Mouse (Mus musculus): Measurements from ENCODE around the gene Riiad1. TPM values are rescaled to one million over a fixed set of nuclear protein-coding genes. Genes with fewer than 3 reads are reported as not detected.

Gene Riiad1
- total and polyA plus RNA-seq, 3 experiments: not detected

GRCm38 (mm10) chr3:94477981-94478422 is 2.1 kb downstream of the Riiad1 start, which contains the start of gene Celf3:
Gene Celf3, plus strand, starts transcription at chr3:94478295.
- TF ChIP-seq CTCF (IDR thresholded peaks at IDR 0.05; ENCODE audit: low read depth, low read length) (no peak), GATA2 (IDR thresholded peaks at IDR 0.05; ENCODE audit: borderline replicate concordance, low read depth, low read length) (no peak), TAL1 (conservative IDR thresholded peaks at IDR 0.05; ENCODE audit: low read depth, low read length) (no peak), POLR2AphosphoS5 (IDR thresholded peaks at IDR 0.05; ENCODE audit: insufficient replicate concordance, low read depth, low read length) (no peak), GATA1 (IDR thresholded peaks at IDR 0.05; ENCODE audit: borderline replicate concordance, low read length) (no peak)
- Histone ChIP-seq H3K4me3 (ENCODE audit: low read depth, low read length) (no peak within 1 kb of the TSS), H3K27me3 (ENCODE audit: insufficient read depth, low read length) (peaks cover 24% of the 10 kb centered on the region), H3K36me3 (replicated peaks) (no peaks in the 10 kb centered on the region), H3K4me1 (ENCODE audit: insufficient read depth, low read depth, low read length) (peaks cover 9% of the 10 kb centered on the region; the same call in 1 of the 2 replicates), H3K9me3 (replicated peaks) (no peaks in the 10 kb centered on the region)
- ATAC-seq (ENCODE audit: extremely low read depth, insufficient number of reproducible peaks, low FRiP score, poor library complexity, severe bottlenecking) (0 out of 2 replicates have a peak, but pooled peaks have one; percentile 42), DNase-seq (ENCODE audit: low spot score) (peak; percentile 44)

- H3K36me3 ChIP-seq (replicated peaks): no peaks in the 10 kb centered on the region
- DNase-seq (ENCODE audit: low spot score) (no peak), ATAC-seq (ENCODE audit: extremely low read depth, insufficient number of reproducible peaks, low FRiP score, poor library complexity, severe bottlenecking) (no peak)
- H3K27me3 ChIP-seq (ENCODE audit: insufficient read depth, low read length): peaks cover 25% of the 10 kb centered on the region
- H3K9me3 ChIP-seq (replicated peaks): no peaks in the 10 kb centered on the region
- no peak overlapping the region for H3K4me3 ChIP-seq (ENCODE audit: low read depth, low read length)
- TF ChIP-seq TAL1 (conservative IDR thresholded peaks at IDR 0.05; ENCODE audit: low read depth, low read length) (no peak), CTCF (IDR thresholded peaks at IDR 0.05; ENCODE audit: low read depth, low read length) (no peak), POLR2AphosphoS5 (IDR thresholded peaks at IDR 0.05; ENCODE audit: insufficient replicate concordance, low read depth, low read length) (no peak), GATA1 (IDR thresholded peaks at IDR 0.05; ENCODE audit: borderline replicate concordance, low read length) (no peak), GATA2 (IDR thresholded peaks at IDR 0.05; ENCODE audit: borderline replicate concordance, low read depth, low read length) (no peak)
- peaks cover 4% of the 10 kb centered on the region; the same call in 1 of the 2 replicates for H3K4me1 ChIP-seq (ENCODE audit: insufficient read depth, low read depth, low read length)
Observed at GRCm38 (mm10) chr3:94477444-94477843, 2.7 kb downstream of the Riiad1 start.

- Histone ChIP-seq H3K36me3 (replicated peaks) (no peaks in the 10 kb centered on the region), H3K4me3 (ENCODE audit: low read depth, low read length) (no peak overlapping the region), H3K9me3 (replicated peaks) (no peaks in the 10 kb centered on the region), H3K27me3 (ENCODE audit: insufficient read depth, low read length) (peaks cover 26% of the 10 kb centered on the region), H3K4me1 (ENCODE audit: insufficient read depth, low read depth, low read length) (no peaks in the 10 kb centered on the region)
- no peak for ATAC-seq (ENCODE audit: extremely low read depth, insufficient number of reproducible peaks, low FRiP score, poor library complexity, severe bottlenecking)
- TF ChIP-seq POLR2AphosphoS5 (IDR thresholded peaks at IDR 0.05; ENCODE audit: insufficient replicate concordance, low read depth, low read length) (no peak), GATA2 (IDR thresholded peaks at IDR 0.05; ENCODE audit: borderline replicate concordance, low read depth, low read length) (no peak), GATA1 (IDR thresholded peaks at IDR 0.05; ENCODE audit: borderline replicate concordance, low read length) (no peak), TAL1 (conservative IDR thresholded peaks at IDR 0.05; ENCODE audit: low read depth, low read length) (no peak), CTCF (IDR thresholded peaks at IDR 0.05; ENCODE audit: low read depth, low read length) (no peak)
- no peak for DNase-seq (ENCODE audit: low spot score)
Observed at GRCm38 (mm10) chr3:94476301-94477035, 3.7 kb downstream of the Riiad1 start.

- ATAC-seq (ENCODE audit: extremely low read depth, insufficient number of reproducible peaks, low FRiP score, poor library complexity, severe bottlenecking): no peak
- no peak for DNase-seq (ENCODE audit: low spot score)
- H3K4me3 ChIP-seq (ENCODE audit: low read depth, low read length): no peak overlapping the region
- H3K9me3 ChIP-seq (replicated peaks): no peaks in the 10 kb centered on the region
- H3K27me3 ChIP-seq (ENCODE audit: insufficient read depth, low read length): peaks cover 17% of the 10 kb centered on the region
- no peaks in the 10 kb centered on the region for H3K4me1 ChIP-seq (ENCODE audit: insufficient read depth, low read depth, low read length)
- H3K36me3 ChIP-seq (replicated peaks): no peaks in the 10 kb centered on the region
- TF ChIP-seq POLR2AphosphoS5 (IDR thresholded peaks at IDR 0.05; ENCODE audit: insufficient replicate concordance, low read depth, low read length): no peak
- TF ChIP-seq CTCF (IDR thresholded peaks at IDR 0.05; ENCODE audit: low read depth, low read length): no peak
- no peak for TF ChIP-seq GATA1 (IDR thresholded peaks at IDR 0.05; ENCODE audit: borderline replicate concordance, low read length)
- TF ChIP-seq TAL1 (conservative IDR thresholded peaks at IDR 0.05; ENCODE audit: low read depth, low read length): no peak
- TF ChIP-seq GATA2 (IDR thresholded peaks at IDR 0.05; ENCODE audit: borderline replicate concordance, low read depth, low read length): no peak
Observed at GRCm38 (mm10) chr3:94473567-94474232, 6.4 kb downstream of the Riiad1 start.

- no peak for ATAC-seq (ENCODE audit: extremely low read depth, insufficient number of reproducible peaks, low FRiP score, poor library complexity, severe bottlenecking)
- no peaks in the 10 kb centered on the region for H3K4me1 ChIP-seq (ENCODE audit: insufficient read depth, low read depth, low read length)
Observed at GRCm38 (mm10) chr3:94473115-94473505, 7.0 kb downstream of the Riiad1 start.

More at GRCm38 (mm10) chr3:94473115-94473505, 7.0 kb downstream of the Riiad1 start:
- no peak for TF ChIP-seq POLR2AphosphoS5 (IDR thresholded peaks at IDR 0.05; ENCODE audit: insufficient replicate concordance, low read depth, low read length)
- no peak for TF ChIP-seq CTCF (IDR thresholded peaks at IDR 0.05; ENCODE audit: low read depth, low read length)
- no peak for TF ChIP-seq TAL1 (conservative IDR thresholded peaks at IDR 0.05; ENCODE audit: low read depth, low read length)
- no peak for TF ChIP-seq GATA1 (IDR thresholded peaks at IDR 0.05; ENCODE audit: borderline replicate concordance, low read length)
- no peak for TF ChIP-seq GATA2 (IDR thresholded peaks at IDR 0.05; ENCODE audit: borderline replicate concordance, low read depth, low read length)
- H3K9me3 ChIP-seq (replicated peaks): no peaks in the 10 kb centered on the region
- DNase-seq (ENCODE audit: low spot score): no peak
- H3K36me3 ChIP-seq (replicated peaks): no peaks in the 10 kb centered on the region
- peaks cover 16% of the 10 kb centered on the region for H3K27me3 ChIP-seq (ENCODE audit: insufficient read depth, low read length)
- H3K4me3 ChIP-seq (ENCODE audit: low read depth, low read length): no peak overlapping the region
